Mouse (Mus musculus): ENCODE results near the gene Lif.

DNA sequence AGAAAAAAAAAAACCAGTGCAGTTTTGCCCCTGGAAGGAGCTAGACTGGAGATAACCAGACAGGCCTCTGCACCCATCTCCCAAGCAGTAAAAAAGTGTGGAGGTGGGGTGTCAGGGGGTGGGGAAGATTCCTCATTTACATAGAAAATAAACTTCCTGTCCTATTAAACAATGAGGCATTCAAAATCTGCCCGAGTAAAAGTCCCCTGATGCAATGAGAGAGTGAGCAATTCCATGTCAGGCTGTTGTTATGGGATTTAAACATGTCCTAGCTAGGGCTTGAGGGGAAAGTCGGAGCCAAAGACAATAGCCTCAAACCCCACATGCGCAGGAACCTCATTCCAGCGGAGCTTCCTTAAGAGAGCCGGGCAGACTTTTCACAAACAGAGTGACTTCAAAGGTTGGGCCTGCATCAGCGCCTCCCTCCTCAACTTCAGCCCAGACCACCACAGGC lies 50.7 kb downstream of the Lif start:
- TF ChIP-seq CTCF (IDR thresholded peaks at IDR 0.05; ENCODE audit: extremely low read depth, insufficient read depth, insufficient read length, insufficient replicate concordance) (no peak), POLR2A (IDR thresholded peaks at IDR 0.05; ENCODE audit: low read depth, low read length) (no peak)
